Mouse (Mus musculus) kidney, postnatal 0 days (tissue): ENCODE measurements at regions not wholly inside any gene's neighbourhood (a gene's known extent, or its start where the extent isn't known, plus 50 kb on each side); places are given as distances from the start of the nearest gene placed in this dataset.

Source experiments
- ATAC-seq: fragments of 200-750 bp; cut with Nextera tagmentation; replicated peaks from 2 replicates; pipeline ENCODE4 v1.8.0; 2017; ENCODE audit warnings: low read depth, moderate number of reproducible peaks, moderate TSS enrichment, moderate library complexity; ENCODE audit not compliant: low FRiP score
- DNase-seq: peaks from one replicate; pipeline ENCODE4 v3.0.0-alpha.2; 2016; ENCODE audit warnings: low spot score
- H3K27ac ChIP-seq: fragments of 300-500 bp; sonication (generic); 2 replicates; pipeline ENCODE4 v1.5.1; 2014; ENCODE audit warnings: mild to moderate bottlenecking
- H3K27me3 ChIP-seq: fragments of 300-500 bp; sonication (generic); 2 replicates; pipeline ENCODE4 v1.6.1; 2014; ENCODE audit warnings: low read length, mixed read lengths; ENCODE audit not compliant: insufficient read depth
- H3K36me3 ChIP-seq: fragments of 300-500 bp; sonication (generic); 2 replicates; pipeline ENCODE4 v1.6.1; 2014; ENCODE audit warnings: low read length, mixed read lengths; ENCODE audit not compliant: insufficient read depth
- H3K4me1 ChIP-seq: fragments of 300-500 bp; sonication (generic); replicated peaks from 2 replicates; pipeline ENCODE4 v1.6.1; 2014; ENCODE audit warnings: antibody characterized with exemption, low read length, mixed read lengths; ENCODE audit not compliant: insufficient read depth
- H3K4me2 ChIP-seq: fragments of 300-500 bp; sonication (generic); 2 replicates; pipeline ENCODE4 v1.6.1; 2014; ENCODE audit warnings: mild to moderate bottlenecking, low read length, moderate library complexity, mixed read lengths
- H3K4me3 ChIP-seq: fragments of 300-500 bp; sonication (generic); replicated peaks from 2 replicates; pipeline ENCODE4 v1.5.1; 2014; ENCODE audit warnings: low read depth, low read length
- H3K9ac ChIP-seq: fragments of 300-500 bp; sonication (generic); 2 replicates; pipeline ENCODE4 v1.6.1; 2014; ENCODE audit warnings: low read depth, low read length
- H3K9me3 ChIP-seq: fragments of 300-500 bp; sonication (generic); replicated peaks from 2 replicates; pipeline ENCODE4 v1.6.1; 2016; ENCODE audit warnings: low read length, inconsistent platforms, mixed read lengths
- CTCF ChIP-seq: IDR thresholded peaks from 2 replicates; pipeline ENCODE4 v1.5.1; 2016; ENCODE audit warnings: antibody characterized with exemption, low read depth, mild to moderate bottlenecking, moderate library complexity
- WGBS: fragments of 180-500 bp; shearing (Covaris S2); extraction: QIAGEN DNeasy Blood & Tissue Kit; methylation state at CpG from one replicate; pipeline ENCODE4 v1.1.7; 2014; 5-methylcytosine and 5-hydroxymethylcytosine counted together

- no peaks in the 10 kb centered on the region for H3K36me3 ChIP-seq
- TF ChIP-seq CTCF, result no peak
Measured at GRCm38 (mm10) chr1:191458292-191458691, 55.2 kb upstream of the Ppp2r5a start.

DNA sequence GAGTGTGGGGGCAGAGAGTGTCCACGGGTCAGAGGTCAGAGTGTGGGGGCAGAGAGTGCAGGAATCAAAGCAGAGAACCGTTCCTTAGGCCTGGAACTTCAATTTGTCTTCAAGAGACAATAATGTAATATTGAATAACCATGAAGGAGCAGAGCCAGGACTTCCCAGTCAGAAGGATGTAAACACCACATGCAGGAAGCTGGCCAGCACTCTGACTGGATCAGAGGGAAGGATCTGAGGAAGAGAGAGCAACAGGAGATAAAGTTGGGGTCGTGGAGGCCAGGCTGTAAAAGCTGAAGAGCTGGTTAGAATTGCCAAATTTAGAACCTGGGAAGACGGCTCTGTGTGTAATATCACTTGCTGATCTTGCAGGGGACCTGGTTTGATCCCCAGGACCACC, 54.0 kb upstream of the Ppp2r5a start:
- Histone ChIP-seq H3K4me2 (no peak overlapping the region), H3K36me3 (no peaks in the 10 kb centered on the region), H3K27ac (no peak overlapping the region), H3K9ac (no peak overlapping the region), H3K4me3 (no peak overlapping the region), H3K4me1 (peaks cover 6% of the 10 kb centered on the region), H3K9me3 (no peaks in the 10 kb centered on the region), H3K27me3 (no peaks in the 10 kb centered on the region)
- no peak for TF ChIP-seq CTCF
- DNase-seq, result no peak
- WGBS, result 51% methylated on average over 4 of the region's 4 CpGs
- ATAC-seq, result no peak

More at GRCm38 (mm10) chr1:191458292-191458691, 55.2 kb upstream of the Ppp2r5a start:
- 82% methylated on average over 2 of the region's 2 CpGs for WGBS
- Histone ChIP-seq H3K9ac (no peak overlapping the region), H3K27me3 (no peaks in the 10 kb centered on the region), H3K27ac (no peak overlapping the region), H3K9me3 (no peaks in the 10 kb centered on the region), H3K4me3 (no peak overlapping the region), H3K4me2 (no peak overlapping the region), H3K4me1 (peaks cover 10% of the 10 kb centered on the region)
- DNase-seq (no peak), ATAC-seq (no peak)

GRCm38 (mm10) chr1:191454604-191455003, 51.5 kb upstream of the Ppp2r5a start:
- 0 out of 2 replicates have a peak overlapping the region, but pooled peaks have one; percentile 58 for H3K27ac ChIP-seq
- WGBS, result 24% methylated on average over 3 of the region's 3 CpGs
- ATAC-seq (no peak), DNase-seq (no peak)
- H3K9ac ChIP-seq, result no peak overlapping the region
- no peak for TF ChIP-seq CTCF
- no peak overlapping the region for H3K4me2 ChIP-seq
- no peaks in the 10 kb centered on the region for H3K9me3 ChIP-seq
- no peaks in the 10 kb centered on the region; the same call in 1 of the 2 replicates for H3K4me1 ChIP-seq
- no peak overlapping the region for H3K4me3 ChIP-seq
- H3K27me3 ChIP-seq, result no peaks in the 10 kb centered on the region
- H3K36me3 ChIP-seq, result no peaks in the 10 kb centered on the region

- no peak for ATAC-seq
- Histone ChIP-seq H3K27me3 (no peaks in the 10 kb centered on the region), H3K27ac (no peak overlapping the region), H3K36me3 (no peaks in the 10 kb centered on the region), H3K4me1 (no peaks in the 10 kb centered on the region; the same call in 1 of the 2 replicates), H3K4me2 (no peak overlapping the region), H3K4me3 (no peak overlapping the region), H3K9ac (no peak overlapping the region), H3K9me3 (no peaks in the 10 kb centered on the region)
- TF ChIP-seq CTCF, result no peak
- 40% methylated on average over 3 of the region's 3 CpGs for WGBS
- no peak for DNase-seq
Measured at GRCm38 (mm10) chr1:191453589-191453988, 50.5 kb upstream of the Ppp2r5a start.
